Mouse (Mus musculus) small intestine, adult 2 months (tissue): Measurements from ENCODE around the gene Inpp5a. TPM values are rescaled to one million over a fixed set of nuclear protein-coding genes. Genes with fewer than 3 reads are reported as not detected.

Experiments
- H3K27ac ChIP-seq: fragments of 200-500 bp; 2 replicates; pipeline ENCODE4 v1.5.1; 2012; ENCODE audit warnings: low read depth, low read length, control low read depth, inconsistent platforms; ENCODE audit not compliant: insufficient read depth
- H3K27me3 ChIP-seq: fragments of 200-500 bp; 2 replicates; pipeline ENCODE4 v1.6.1; 2012; ENCODE audit warnings: mild to moderate bottlenecking, moderate library complexity, low read length, inconsistent platforms; ENCODE audit not compliant: control insufficient read depth, insufficient read depth
- H3K36me3 ChIP-seq: fragments of 200-500 bp; 2 replicates; pipeline ENCODE4 v1.6.1; 2012; ENCODE audit warnings: mild to moderate bottlenecking, low read length, control low read depth, inconsistent platforms; ENCODE audit not compliant: control insufficient read depth, insufficient read depth
- H3K4me1 ChIP-seq: fragments of 200-500 bp; 2 replicates; pipeline ENCODE4 v1.6.1; 2012; ENCODE audit warnings: low read length, inconsistent platforms, mixed read lengths; ENCODE audit not compliant: control insufficient read depth, insufficient read depth, insufficient read length
- H3K4me3 ChIP-seq: fragments of 200-500 bp; 2 replicates; pipeline ENCODE4 v1.5.1; 2012; ENCODE audit warnings: low read depth, mild to moderate bottlenecking, control low read depth, inconsistent platforms, low read length, moderate library complexity
- CTCF ChIP-seq: fragments of 200-500 bp; IDR thresholded peaks from 2 replicates; pipeline ENCODE4 v1.5.1; 2012; ENCODE audit warnings: low read depth, mild to moderate bottlenecking, control low read depth, inconsistent platforms, low read length, moderate library complexity, mixed read lengths; ENCODE audit not compliant: insufficient replicate concordance, insufficient read length; ENCODE audit errors: extremely low read depth
- POLR2A ChIP-seq: fragments of 200-500 bp; IDR thresholded peaks from 2 replicates; pipeline ENCODE4 v1.6.1; 2012; ENCODE audit warnings: low read depth, mild to moderate bottlenecking, control low read depth, inconsistent platforms, low read length, moderate library complexity
- WGBS: fragments of 180-500 bp; shearing (Covaris S2); methylation state at CpG from one replicate; pipeline ENCODE4 v1.1.7; 2018; 5-methylcytosine and 5-hydroxymethylcytosine counted together
- polyA plus RNA-seq: library from polyadenylated mRNA; depleted of rRNA; stranded (reverse); fragments of >200 nt; gene quantifications from 2 replicates; pipeline ENCODE4 v1.2.3, GENCODE M21; 2012; rRNA removed

Gene Inpp5a
- polyA plus RNA-seq, 1 experiment, result 56.6 TPM

DNA sequence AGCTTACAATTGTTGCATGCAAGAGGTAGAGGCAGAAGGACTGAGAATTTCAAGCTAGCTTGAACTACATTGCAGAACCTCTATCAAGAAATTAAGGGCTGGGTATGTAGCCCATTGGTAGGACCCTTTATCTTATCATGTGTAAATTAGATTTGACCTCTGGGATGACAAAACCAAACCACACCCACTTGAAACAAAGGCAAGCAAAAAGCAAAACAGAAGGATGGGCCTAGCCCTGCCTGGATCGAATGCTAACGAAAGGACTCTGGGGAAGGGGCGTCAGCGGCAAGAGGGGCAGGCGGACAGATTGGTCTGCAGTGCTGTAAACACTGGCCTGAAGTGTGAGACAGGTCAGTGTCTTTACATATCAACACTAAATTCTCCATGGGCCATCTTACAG, 202.4 kb downstream of the Inpp5a start:
- TF ChIP-seq CTCF (no peak), POLR2A (no peak)
- Histone ChIP-seq H3K4me3 (no peak overlapping the region), H3K36me3 (no peaks in the 10 kb centered on the region), H3K27ac (no peak overlapping the region), H3K27me3 (peaks cover 8% of the 10 kb centered on the region; the same call in 1 of the 2 replicates), H3K4me1 (no peaks in the 10 kb centered on the region)
- WGBS, result 70% methylated on average over 5 of the region's 5 CpGs

DNA sequence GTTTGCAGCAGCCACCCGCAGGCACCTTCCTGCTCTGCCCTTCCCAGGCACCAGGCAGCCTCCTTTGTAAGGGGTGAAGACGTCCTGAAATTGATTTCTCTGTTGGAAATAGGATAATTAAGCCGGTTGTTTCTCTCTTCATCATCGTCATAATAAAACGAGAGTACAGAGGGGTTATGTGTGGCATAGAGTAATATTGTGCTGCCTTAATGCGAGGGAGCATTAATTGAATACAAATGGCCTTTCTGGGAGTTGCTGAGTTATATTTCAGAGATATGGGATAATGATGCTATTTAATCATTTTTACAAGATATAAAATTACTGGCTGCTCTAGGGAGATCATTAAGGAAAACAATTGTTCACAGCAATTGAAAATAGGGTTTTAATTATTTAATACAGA, 206.4 kb downstream of the Inpp5a start:
- no peaks in the 10 kb centered on the region for H3K4me1 ChIP-seq
- 61% methylated on average over 6 of the region's 6 CpGs for WGBS
- H3K4me3 ChIP-seq, result no peak overlapping the region
- no peak for TF ChIP-seq CTCF
- no peak for TF ChIP-seq POLR2A
- H3K27me3 ChIP-seq, result no peaks in the 10 kb centered on the region; the same call in 1 of the 2 replicates
- H3K36me3 ChIP-seq, result no peaks in the 10 kb centered on the region
- H3K27ac ChIP-seq, result no peak overlapping the region

GRCm38 (mm10) chr7:139595862-139596261, 207.0 kb downstream of the Inpp5a start:
- Histone ChIP-seq H3K27ac (no peak overlapping the region), H3K36me3 (no peaks in the 10 kb centered on the region), H3K4me1 (no peaks in the 10 kb centered on the region), H3K4me3 (no peak overlapping the region), H3K27me3 (no peaks in the 10 kb centered on the region; the same call in 1 of the 2 replicates)
- no peak for TF ChIP-seq CTCF
- TF ChIP-seq POLR2A, result no peak
- WGBS, result 58% methylated on average over 6 of the region's 6 CpGs

- H3K27ac ChIP-seq, result no peak overlapping the region
- H3K4me3 ChIP-seq, result no peak overlapping the region
- WGBS, result 62% methylated on average over 2 of the region's 2 CpGs
- H3K4me1 ChIP-seq, result no peaks in the 10 kb centered on the region
- H3K36me3 ChIP-seq, result no peaks in the 10 kb centered on the region
- no peaks in the 10 kb centered on the region for H3K27me3 ChIP-seq
- TF ChIP-seq CTCF (no peak), POLR2A (no peak)
Measured at GRCm38 (mm10) chr7:139610328-139610727, 221.4 kb downstream of the Inpp5a start.

DNA sequence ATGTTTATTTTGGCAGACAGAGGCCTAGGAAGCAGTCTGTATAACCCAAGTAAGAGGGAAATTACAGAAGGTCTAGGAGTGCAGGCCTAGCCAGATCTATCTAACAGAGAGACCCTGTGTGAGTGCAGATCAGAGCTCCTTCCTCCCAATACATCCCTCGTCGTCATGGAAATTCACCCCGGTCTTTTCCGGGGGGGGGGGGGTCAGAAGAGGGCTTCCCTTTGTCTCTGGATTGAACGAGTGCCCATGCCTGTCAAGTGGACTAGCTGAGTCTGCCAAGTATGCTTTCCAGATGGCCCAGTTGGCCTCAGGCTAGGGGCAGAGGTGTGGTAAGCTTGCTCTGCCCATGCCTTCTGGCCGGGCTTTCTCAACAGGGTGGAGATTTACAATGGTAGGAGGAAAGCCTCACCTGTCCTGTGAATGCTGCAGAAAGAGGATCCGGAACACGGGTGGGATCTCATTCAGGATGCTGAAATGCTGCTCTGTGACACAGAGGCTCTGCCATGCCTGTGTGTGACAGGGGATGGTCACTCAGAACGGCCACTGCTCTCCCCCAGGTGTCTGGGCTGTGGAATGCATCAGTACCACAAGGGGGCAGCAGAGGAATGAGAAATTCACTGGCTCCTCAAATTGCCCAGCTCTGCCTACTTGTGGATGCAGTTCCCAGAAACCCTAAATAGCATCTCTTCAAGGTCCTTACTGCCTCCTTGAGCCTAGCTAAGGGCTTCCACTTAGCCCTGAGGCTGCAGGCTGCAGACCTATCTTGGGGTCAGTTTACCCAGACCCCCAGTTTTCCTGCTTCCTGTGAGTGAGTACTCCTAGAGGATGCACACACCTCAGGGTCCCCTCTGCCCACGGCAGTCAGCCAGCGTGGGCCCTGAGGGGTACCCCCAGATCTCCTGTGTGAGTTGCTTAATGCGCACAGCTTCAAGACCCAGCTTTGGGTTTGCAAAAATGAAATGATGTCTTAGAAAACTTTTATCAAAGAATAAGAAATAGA, 227.2 kb downstream of the Inpp5a start:
- Histone ChIP-seq H3K4me1 (no peaks in the 10 kb centered on the region), H3K36me3 (no peaks in the 10 kb centered on the region), H3K4me3 (no peak overlapping the region), H3K27me3 (no peaks in the 10 kb centered on the region), H3K27ac (no peak overlapping the region)
- 57% methylated on average over 12 of the region's 12 CpGs for WGBS
- TF ChIP-seq POLR2A, result no peak
- peak; percentile 73; the same call in 1 of the 2 replicates for TF ChIP-seq CTCF

DNA sequence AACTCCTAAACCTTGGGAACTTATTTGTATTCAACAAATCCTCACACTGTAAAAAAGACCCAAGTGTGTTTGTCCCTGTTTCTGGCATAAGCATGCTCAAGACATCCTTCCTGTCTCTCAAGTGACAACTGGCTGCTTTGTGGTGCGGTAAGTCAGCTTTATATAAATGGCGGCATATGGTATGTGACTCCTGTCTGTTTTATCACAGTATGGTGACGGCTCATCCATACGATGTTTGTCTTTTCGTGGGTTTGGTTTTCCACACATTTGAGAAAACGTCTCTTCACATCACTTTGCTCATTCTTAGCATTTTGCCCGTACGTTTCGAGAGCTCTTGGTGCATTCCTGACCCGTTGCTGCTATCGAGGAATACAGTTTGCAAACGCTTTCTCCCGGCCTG, 233.7 kb downstream of the Inpp5a start:
- Histone ChIP-seq H3K27ac (no peak overlapping the region), H3K4me1 (no peaks in the 10 kb centered on the region), H3K27me3 (no peaks in the 10 kb centered on the region), H3K4me3 (no peak overlapping the region), H3K36me3 (no peaks in the 10 kb centered on the region)
- WGBS, result 84% methylated on average over 13 of the region's 13 CpGs
- no peak for TF ChIP-seq CTCF
- no peak for TF ChIP-seq POLR2A

- Histone ChIP-seq H3K4me1 (no peaks in the 10 kb centered on the region), H3K36me3 (no peaks in the 10 kb centered on the region), H3K4me3 (no peak overlapping the region), H3K27me3 (no peaks in the 10 kb centered on the region), H3K27ac (no peak overlapping the region)
- TF ChIP-seq POLR2A, result no peak
- no peak for TF ChIP-seq CTCF
- 75% methylated on average over 9 of the region's 9 CpGs for WGBS
Measured at GRCm38 (mm10) chr7:139625156-139625555, 236.2 kb downstream of the Inpp5a start.

Other genes starting within 250 kb of the Inpp5a start
- 0.15 and 1.3 TPM in 2 replicates for gene Lrrc27, start 176.1 kb upstream of the Inpp5a start, polyA plus RNA-seq
- 2.5 and 7.7 TPM in 2 replicates for gene Stk32c, start 175.8 kb upstream of the Inpp5a start, polyA plus RNA-seq
- 5.8 and 19.4 TPM in 2 replicates for gene Pwwp2b, start 140.6 kb upstream of the Inpp5a start, polyA plus RNA-seq
- 0.08 and 9.1 TPM in 2 replicates for gene Nkx6-2, start 193.7 kb downstream of the Inpp5a start, polyA plus RNA-seq